Mouse (Mus musculus): ENCODE results near the gene Slc22a8. TPM values are rescaled to one million over a fixed set of nuclear protein-coding genes. Genes with fewer than 3 reads are reported as not detected.
A peak's percentile ranks its signal among the peaks of the same experiment; 100 is the strongest.

Slc22a8 gene
- polyA plus RNA-seq, 1 experiment from 2014 or later: 4.8 TPM

- Histone ChIP-seq H3K4me1 (ENCODE audit: control insufficient read depth, insufficient read depth, low read length) (no peaks in the 10 kb centered on the region), H3K27me3 (replicated peaks; ENCODE audit: control insufficient read depth, insufficient read depth, low read length) (no peaks in the 10 kb centered on the region), H3K4me3 (ENCODE audit: low read depth, low read length) (no peak overlapping the region), H3K27ac (ENCODE audit: low read depth, low read length) (no peak overlapping the region), H3K9me3 (replicated peaks; ENCODE audit: control insufficient read depth, low read length) (no peaks in the 10 kb centered on the region), H3K4me2 (ENCODE audit: low read length) (no peak overlapping the region), H3K36me3 (ENCODE audit: control insufficient read depth, insufficient read depth, low read length) (no peaks in the 10 kb centered on the region), H3K9ac (ENCODE audit: low read length) (no peak overlapping the region)
- ATAC-seq: no peak
- 63% methylated on average over 1 of the region's 1 CpGs for WGBS
- no peak for DNase-seq (ENCODE audit: low spot score)
Observed at GRCm38 (mm10) chr19:8587315-8587714, 3.7 kb upstream of the Slc22a8 start.

- no peak for ATAC-seq
- Histone ChIP-seq H3K36me3 (ENCODE audit: control insufficient read depth, insufficient read depth, low read length) (no peaks in the 10 kb centered on the region), H3K4me3 (ENCODE audit: low read depth, low read length) (no peak overlapping the region), H3K4me1 (ENCODE audit: control insufficient read depth, insufficient read depth, low read length) (no peaks in the 10 kb centered on the region), H3K27ac (ENCODE audit: low read depth, low read length) (no peak overlapping the region), H3K27me3 (replicated peaks; ENCODE audit: control insufficient read depth, insufficient read depth, low read length) (no peaks in the 10 kb centered on the region), H3K9ac (ENCODE audit: low read length) (no peak overlapping the region), H3K4me2 (ENCODE audit: low read length) (no peak overlapping the region), H3K9me3 (replicated peaks; ENCODE audit: control insufficient read depth, low read length) (no peaks in the 10 kb centered on the region)
- DNase-seq (ENCODE audit: low spot score): no peak
- WGBS: 83% methylated on average over 2 of the region's 2 CpGs
Observed at GRCm38 (mm10) chr19:8592155-8592554, 1.1 kb downstream of the Slc22a8 start.

- Histone ChIP-seq H3K27ac (ENCODE audit: low read depth, low read length) (no peak overlapping the region), H3K4me2 (ENCODE audit: low read length) (no peak overlapping the region), H3K4me1 (ENCODE audit: control insufficient read depth, insufficient read depth, low read length) (no peaks in the 10 kb centered on the region), H3K36me3 (ENCODE audit: control insufficient read depth, insufficient read depth, low read length) (no peaks in the 10 kb centered on the region), H3K9me3 (replicated peaks; ENCODE audit: control insufficient read depth, low read length) (no peaks in the 10 kb centered on the region), H3K9ac (ENCODE audit: low read length) (no peak overlapping the region), H3K4me3 (ENCODE audit: low read depth, low read length) (no peak overlapping the region), H3K27me3 (replicated peaks; ENCODE audit: control insufficient read depth, insufficient read depth, low read length) (no peaks in the 10 kb centered on the region)
- no peak for ATAC-seq
- 58% methylated on average over 6 of the region's 6 CpGs for WGBS
- DNase-seq (ENCODE audit: low spot score): no peak
Observed at GRCm38 (mm10) chr19:8592873-8593408, 1.9 kb downstream of the Slc22a8 start.

GRCm38 (mm10) chr19:8593833-8594232 lies 2.8 kb downstream of the Slc22a8 start:
- H3K4me3 ChIP-seq (ENCODE audit: low read depth, low read length): no peak overlapping the region
- no peaks in the 10 kb centered on the region for H3K27me3 ChIP-seq (replicated peaks; ENCODE audit: control insufficient read depth, insufficient read depth, low read length)
- no peak overlapping the region for H3K9ac ChIP-seq (ENCODE audit: low read length)
- WGBS: 87% methylated on average over 11 of the region's 11 CpGs
- H3K27ac ChIP-seq (ENCODE audit: low read depth, low read length): no peak overlapping the region
- no peak for ATAC-seq
- H3K36me3 ChIP-seq (ENCODE audit: control insufficient read depth, insufficient read depth, low read length): no peaks in the 10 kb centered on the region
- no peaks in the 10 kb centered on the region for H3K4me1 ChIP-seq (ENCODE audit: control insufficient read depth, insufficient read depth, low read length)
- no peak overlapping the region for H3K4me2 ChIP-seq (ENCODE audit: low read length)
- DNase-seq (ENCODE audit: low spot score): no peak
- no peaks in the 10 kb centered on the region for H3K9me3 ChIP-seq (replicated peaks; ENCODE audit: control insufficient read depth, low read length)

GRCm38 (mm10) chr19:8594518-8594917 lies 3.5 kb downstream of the Slc22a8 start:
- no peaks in the 10 kb centered on the region for H3K27me3 ChIP-seq (replicated peaks; ENCODE audit: control insufficient read depth, insufficient read depth, low read length)
- peak; percentile 2 for DNase-seq (ENCODE audit: low spot score)
- H3K36me3 ChIP-seq (ENCODE audit: control insufficient read depth, insufficient read depth, low read length): no peaks in the 10 kb centered on the region
- H3K4me2 ChIP-seq (ENCODE audit: low read length): no peak overlapping the region
- no peaks in the 10 kb centered on the region for H3K9me3 ChIP-seq (replicated peaks; ENCODE audit: control insufficient read depth, low read length)
- whole genome bisulfite sequencing: 0% methylated on average over 1 of the region's 1 CpGs
- H3K4me3 ChIP-seq (ENCODE audit: low read depth, low read length): no peak overlapping the region
- no peaks in the 10 kb centered on the region for H3K4me1 ChIP-seq (ENCODE audit: control insufficient read depth, insufficient read depth, low read length)
- H3K27ac ChIP-seq (ENCODE audit: low read depth, low read length): no peak overlapping the region
- H3K9ac ChIP-seq (ENCODE audit: low read length): no peak overlapping the region
- no peak for ATAC-seq

- Histone ChIP-seq H3K9me3 (replicated peaks; ENCODE audit: control insufficient read depth, low read length) (no peaks in the 10 kb centered on the region), H3K4me2 (ENCODE audit: low read length) (no peak overlapping the region), H3K27ac (ENCODE audit: low read depth, low read length) (no peak overlapping the region), H3K36me3 (ENCODE audit: control insufficient read depth, insufficient read depth, low read length) (no peaks in the 10 kb centered on the region), H3K9ac (ENCODE audit: low read length) (no peak overlapping the region), H3K4me3 (ENCODE audit: low read depth, low read length) (no peak overlapping the region), H3K27me3 (replicated peaks; ENCODE audit: control insufficient read depth, insufficient read depth, low read length) (no peaks in the 10 kb centered on the region), H3K4me1 (ENCODE audit: control insufficient read depth, insufficient read depth, low read length) (no peaks in the 10 kb centered on the region)
- DNase-seq (ENCODE audit: low spot score): no peak
- no peak for ATAC-seq
- 43% methylated on average over 4 of the region's 4 CpGs for WGBS
Observed at GRCm38 (mm10) chr19:8597269-8597668, 6.2 kb downstream of the Slc22a8 start.

- ATAC-seq: no peak
- Histone ChIP-seq H3K36me3 (ENCODE audit: control insufficient read depth, insufficient read depth, low read length) (no peaks in the 10 kb centered on the region), H3K27me3 (replicated peaks; ENCODE audit: control insufficient read depth, insufficient read depth, low read length) (no peaks in the 10 kb centered on the region)
Observed at GRCm38 (mm10) chr19:8599229-8599628, 8.2 kb downstream of the Slc22a8 start.

GRCm38 (mm10) chr19:8601922-8602321 lies 10.9 kb downstream of the Slc22a8 start:
- DNase-seq (ENCODE audit: low spot score) (no peak), ATAC-seq (no peak)
- no peak overlapping the region for H3K9ac ChIP-seq (ENCODE audit: low read length)
- no peak overlapping the region for H3K4me3 ChIP-seq (ENCODE audit: low read depth, low read length)
- H3K27ac ChIP-seq (ENCODE audit: low read depth, low read length): no peak overlapping the region
- H3K36me3 ChIP-seq (ENCODE audit: control insufficient read depth, insufficient read depth, low read length): no peaks in the 10 kb centered on the region
- H3K4me2 ChIP-seq (ENCODE audit: low read length): no peak overlapping the region
- no peaks in the 10 kb centered on the region for H3K4me1 ChIP-seq (ENCODE audit: control insufficient read depth, insufficient read depth, low read length)
- H3K9me3 ChIP-seq (replicated peaks; ENCODE audit: control insufficient read depth, low read length): no peaks in the 10 kb centered on the region
- no peaks in the 10 kb centered on the region for H3K27me3 ChIP-seq (replicated peaks; ENCODE audit: control insufficient read depth, insufficient read depth, low read length)

More at GRCm38 (mm10) chr19:8599229-8599628, 8.2 kb downstream of the Slc22a8 start:
- no peak overlapping the region for H3K9ac ChIP-seq (ENCODE audit: low read length)
- WGBS: 71% methylated on average over 2 of the region's 2 CpGs
- no peak overlapping the region for H3K4me3 ChIP-seq (ENCODE audit: low read depth, low read length)
- no peak overlapping the region for H3K27ac ChIP-seq (ENCODE audit: low read depth, low read length)
- DNase-seq (ENCODE audit: low spot score): no peak
- no peaks in the 10 kb centered on the region for H3K4me1 ChIP-seq (ENCODE audit: control insufficient read depth, insufficient read depth, low read length)
- no peak overlapping the region for H3K4me2 ChIP-seq (ENCODE audit: low read length)
- no peaks in the 10 kb centered on the region for H3K9me3 ChIP-seq (replicated peaks; ENCODE audit: control insufficient read depth, low read length)

GRCm38 (mm10) chr19:8602914-8603313 lies 11.9 kb downstream of the Slc22a8 start:
- no peaks in the 10 kb centered on the region for H3K36me3 ChIP-seq (ENCODE audit: control insufficient read depth, insufficient read depth, low read length)
- no peak for ATAC-seq
- H3K4me2 ChIP-seq (ENCODE audit: low read length): no peak overlapping the region
- no peak for DNase-seq (ENCODE audit: low spot score)
- 80% methylated on average over 3 of the region's 3 CpGs for WGBS
- no peaks in the 10 kb centered on the region for H3K27me3 ChIP-seq (replicated peaks; ENCODE audit: control insufficient read depth, insufficient read depth, low read length)
- H3K9ac ChIP-seq (ENCODE audit: low read length): no peak overlapping the region
- H3K9me3 ChIP-seq (replicated peaks; ENCODE audit: control insufficient read depth, low read length): no peaks in the 10 kb centered on the region
- H3K4me3 ChIP-seq (ENCODE audit: low read depth, low read length): no peak overlapping the region
- H3K27ac ChIP-seq (ENCODE audit: low read depth, low read length): no peak overlapping the region
- H3K4me1 ChIP-seq (ENCODE audit: control insufficient read depth, insufficient read depth, low read length): no peaks in the 10 kb centered on the region
